Comparison of ENCODE assay signal across 8 mouse cellular contexts in the genomic region with DNA sequence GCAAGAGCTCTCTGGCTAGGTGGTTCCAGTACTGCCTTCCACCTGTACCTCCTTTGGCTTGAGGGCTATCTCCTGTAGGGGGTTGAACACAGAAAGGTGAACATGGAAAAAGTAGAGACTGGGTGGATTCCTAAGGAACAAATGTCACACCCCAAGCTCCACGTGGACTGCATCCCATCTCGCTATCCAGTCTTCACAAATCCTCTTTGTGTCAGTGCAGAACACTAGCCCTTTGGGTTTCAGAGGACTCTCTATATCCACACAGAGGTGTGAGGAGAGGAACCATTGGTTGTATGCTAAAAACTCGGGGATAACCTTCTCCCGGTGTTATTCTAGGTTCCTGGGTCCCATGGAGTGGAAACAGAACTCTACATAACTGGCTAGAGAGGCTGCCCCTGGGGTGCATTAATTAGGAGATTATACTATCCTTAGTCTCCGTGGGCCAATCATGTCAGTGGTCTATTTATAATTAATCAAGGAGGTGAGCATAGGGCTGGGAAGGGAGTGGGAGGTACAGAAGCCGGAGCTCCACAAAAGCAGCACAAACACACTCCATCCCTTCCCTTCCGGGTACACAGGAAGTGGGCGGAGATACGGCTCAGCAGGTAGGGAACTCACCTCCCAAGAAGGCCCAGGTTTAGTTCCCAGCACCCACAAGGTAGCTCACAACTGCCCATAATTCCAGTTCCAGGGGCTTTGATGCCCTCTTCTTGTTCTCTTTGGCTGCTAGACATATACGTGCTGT. TPM values are rescaled to one million over a fixed set of nuclear protein-coding genes. Genes with fewer than 3 reads are reported as not detected.
DNase-seq lines count a peak whose midpoint lies in the region; ATAC-seq lines count a peak whose summit lies in the region.

No protein-coding gene starts in this region.

- H3K4me2 ChIP-seq in liver, embryonic 11.5 days: peak overlapping the region; percentile 65

- peaks cover 34% of the 10 kb centered on the region for H3K4me1 ChIP-seq in liver, embryonic 11.5 days (replicated peaks; ENCODE audit: control insufficient read depth, insufficient read depth, low read length)

- H3K4me3 ChIP-seq in liver, embryonic 11.5 days (ENCODE audit: low read depth, low read length): peak overlapping the region; percentile 30; the same call in 1 of the 2 replicates

- no peaks in the 10 kb centered on the region for H3K36me3 ChIP-seq in liver, embryonic 11.5 days (ENCODE audit: control insufficient read depth, insufficient read depth, low read length)

- H3K9ac ChIP-seq in liver, embryonic 11.5 days (ENCODE audit: low read depth, low read length): peak overlapping the region; percentile 66

- peak overlapping the region; percentile 88 for H3K27ac ChIP-seq in liver, embryonic 11.5 days (ENCODE audit: low read depth, low read length)

- 60% methylated on average over 10 of the region's 10 CpGs for WGBS in liver, embryonic 11.5 days

- ATAC-seq in frontal cortex, adult (ENCODE audit: low TSS enrichment): 0 out of 2 replicates have a peak, but pooled peaks have one; percentile 2
- no peak for ATAC-seq in liver, embryonic 11.5 days (replicated peaks; ENCODE audit: low FRiP score)

- no peaks in the 10 kb centered on the region for H3K27me3 ChIP-seq in liver, embryonic 11.5 days (replicated peaks; ENCODE audit: control insufficient read depth, insufficient read depth, low read length)

- no peak for DNase-seq in frontal cortex, adult 2 months (ENCODE audit: extremely low spot score in 1 of 2, low spot score in 1 of 2)
- DNase-seq in spleen, postnatal 4 days (ENCODE audit: low spot score in 2 of 2): peak; percentile 14 to 57
- DNase-seq in spleen, adult 12 weeks (ENCODE audit: low spot score): no peak
- no peak for DNase-seq in liver, embryonic 11.5 days (ENCODE audit: low spot score)
- peak; percentile 3 for DNase-seq in yolk sac, embryonic 10.5 days (ENCODE audit: low spot score)
- no peak for DNase-seq in adrenal gland, postnatal 36 days
- no peak for DNase-seq in gastrocnemius, adult 8-10 months (ENCODE audit: low spot score in 2 of 2)

- no peaks in the 10 kb centered on the region for H3K9me3 ChIP-seq in liver, embryonic 11.5 days (ENCODE audit: control insufficient read depth, low read length)

RNA-seq across cellular contexts. Expression of a gene that starts 5.3 kb away (rescaled TPM):
- 91.3 and 103 TPM in 2 replicates for polyA plus RNA-seq in frontal cortex, adult 2 months (2012; rRNA removed)
- 62.5 and 71.6 TPM in 2 replicates for polyA plus RNA-seq in liver, embryonic 11.5 days (2014; fragmentation: Nextera tagmentation; extraction: Ambion mirVana)
- total RNA-seq in adrenal gland, postnatal 36 days (2021): 100 to 1,000 TPM; 166 to 201 TPM
- 10 to 100 TPM; 72.6 to 77.3 (median 74.3) TPM for total RNA-seq in gastrocnemius, adult 8-10 months (2022)

RNA-seq across cellular contexts. Expression of a gene that starts 22.8 kb away (rescaled TPM):
- 0.94 and 1.4 TPM in 2 replicates for polyA plus RNA-seq in frontal cortex, adult 2 months (2012; rRNA removed)
- polyA plus RNA-seq in liver, embryonic 11.5 days (2014; fragmentation: Nextera tagmentation; extraction: Ambion mirVana): 2.6 and 3.2 TPM in 2 replicates
- total RNA-seq in adrenal gland, postnatal 36 days (2021): under 1 TPM; 0.40 to 0.60 TPM
- total RNA-seq in gastrocnemius, adult 8-10 months (2022): under 1 TPM in 1 of 4 experiments, not detected in 3; 0.20 TPM

RNA-seq across cellular contexts. Expression of a gene that starts 41.0 kb away (rescaled TPM):
- polyA plus RNA-seq in frontal cortex, adult 2 months (2012; rRNA removed): 23.0 and 23.9 TPM in 2 replicates
- polyA plus RNA-seq in liver, embryonic 11.5 days (2014; fragmentation: Nextera tagmentation; extraction: Ambion mirVana): 6.0 and 7.4 TPM in 2 replicates
- total RNA-seq in adrenal gland, postnatal 36 days (2021): 1 to 10 TPM; 6.9 to 7.1 TPM
- total RNA-seq in gastrocnemius, adult 8-10 months (2022): 1 to 10 TPM in 3 of 4 experiments, under 1 TPM in 1; 0.97 to 2.5 (median 1.5) TPM

RNA-seq across cellular contexts. Expression of a gene that starts 41.2 kb away (rescaled TPM):
- 22.0 and 22.3 TPM in 2 replicates for polyA plus RNA-seq in frontal cortex, adult 2 months (2012; rRNA removed)
- 114 and 125 TPM in 2 replicates for polyA plus RNA-seq in liver, embryonic 11.5 days (2014; fragmentation: Nextera tagmentation; extraction: Ambion mirVana)
- total RNA-seq in adrenal gland, postnatal 36 days (2021): 10 to 100 TPM; 39.5 to 64.3 TPM
- total RNA-seq in gastrocnemius, adult 8-10 months (2022): 10 to 100 TPM; 16.3 to 21.1 (median 19.0) TPM

RNA-seq across cellular contexts. Expression of a gene that starts 51.0 kb away (rescaled TPM):
- polyA plus RNA-seq in frontal cortex, adult 2 months (2012; rRNA removed): 70.8 and 74.9 TPM in 2 replicates
- polyA plus RNA-seq in liver, embryonic 11.5 days (2014; fragmentation: Nextera tagmentation; extraction: Ambion mirVana): 60.0 and 63.8 TPM in 2 replicates
- total RNA-seq in adrenal gland, postnatal 36 days (2021): 10 to 100 TPM; 54.4 to 79.5 TPM
- 10 to 100 TPM; 19.8 to 22.3 (median 20.7) TPM for total RNA-seq in gastrocnemius, adult 8-10 months (2022)

Comparison
In these comparisons a context has a peak if more than half of its experiments do, and no peak if none do; other contexts are left out.
1. DNase-seq: peak in spleen, postnatal 4 days (2 of 2) and yolk sac, embryonic 10.5 days (single experiment); none in frontal cortex, adult 2 months (0 of 2), spleen, adult 12 weeks (single experiment), liver, embryonic 11.5 days (single experiment), adrenal gland, postnatal 36 days (0 of 2) and gastrocnemius, adult 8-10 months (0 of 2).